Comparison of ENCODE assay signal across 8 mouse cellular contexts in the genomic region with DNA sequence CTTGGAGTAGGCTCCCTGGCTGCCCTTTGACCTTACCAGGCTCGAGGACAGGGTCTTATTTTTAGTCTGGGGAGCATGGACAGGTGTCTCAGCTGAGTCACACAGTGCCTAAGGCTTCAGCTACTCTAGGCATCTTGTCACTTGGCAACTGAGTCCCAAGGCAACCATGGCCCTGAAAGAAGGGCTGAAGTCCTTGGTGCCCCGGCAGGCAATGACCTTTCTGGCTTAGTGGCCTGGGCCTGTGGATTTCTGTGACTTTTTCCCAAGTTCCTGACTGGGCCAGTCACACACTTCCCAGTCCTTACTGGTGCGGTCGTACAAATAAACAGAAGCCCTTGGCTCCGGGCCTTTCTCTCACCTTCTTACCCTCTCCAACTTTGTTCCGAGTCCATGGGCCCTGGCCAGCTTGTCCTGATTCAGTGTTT. TPM values are rescaled to one million over a fixed set of nuclear protein-coding genes. Genes with fewer than 3 reads are reported as not detected.
DNase-seq lines count a peak whose midpoint lies in the region; ATAC-seq and TF ChIP-seq lines count a peak whose summit lies in the region.

No protein-coding gene starts in this region.

- no peaks in the 10 kb centered on the region for H3K9me3 ChIP-seq in embryonic facial prominence, embryonic 14.5 days (ENCODE audit: control insufficient read depth, low read length)

- peak overlapping the region; percentile 77; the same call in 1 of the 2 replicates for H3K9ac ChIP-seq in embryonic facial prominence, embryonic 14.5 days (ENCODE audit: low read depth, low read length)

- H3K27me3 ChIP-seq in embryonic facial prominence, embryonic 14.5 days (replicated peaks; ENCODE audit: control insufficient read depth, insufficient read depth, low read length): no peaks in the 10 kb centered on the region

- no peak for TF ChIP-seq CTCF in layer of hippocampus, adult 2 months (conservative IDR thresholded peaks at IDR 0.05)

- no peak for ATAC-seq in embryonic facial prominence, embryonic 14.5 days (ENCODE audit: low read depth)

- H3K4me3 ChIP-seq in layer of hippocampus, adult 2 months: peak overlapping the region; percentile 100
- H3K4me3 ChIP-seq in embryonic facial prominence, embryonic 14.5 days (ENCODE audit: low read depth, low read length): peak overlapping the region; percentile 70; the same call in 1 of the 2 replicates

- WGBS in embryonic facial prominence, embryonic 14.5 days: 71% methylated on average over 6 of the region's 6 CpGs

- H3K4me1 ChIP-seq in embryonic facial prominence, embryonic 14.5 days (ENCODE audit: control insufficient read depth, insufficient read depth, low read length): peaks cover 19% of the 10 kb centered on the region

- H3K4me2 ChIP-seq in embryonic facial prominence, embryonic 14.5 days (ENCODE audit: low read depth, low read length): peak overlapping the region; percentile 82

- DNase-seq in layer of hippocampus, adult 2 months (ENCODE audit: low spot score in 2 of 2): no peak
- no peak for DNase-seq in layer of hippocampus, postnatal 25 days (ENCODE audit: extremely low spot score in 1 of 2, low spot score in 1 of 2)
- no peak for DNase-seq in embryonic facial prominence, embryonic 14.5 days (ENCODE audit: low spot score)
- DNase-seq in induced T-regulatory cell, adult 2 months (ENCODE audit: low read depth): peak; percentile 22
- peak; percentile 64 for DNase-seq in lung, postnatal 25 days (ENCODE audit: low spot score)
- DNase-seq in spleen, postnatal 10 days (ENCODE audit: low spot score in 2 of 2): no peak
- no peak for DNase-seq in cerebellum, adult 8-10 months
- DNase-seq in urinary bladder, postnatal 14 days (ENCODE audit: low spot score): no peak

- H3K36me3 ChIP-seq in embryonic facial prominence, embryonic 14.5 days (ENCODE audit: control insufficient read depth, insufficient read depth, low read length): peaks cover 42% of the 10 kb centered on the region

- H3K27ac ChIP-seq in layer of hippocampus, adult 2 months: peak overlapping the region; percentile 85
- H3K27ac ChIP-seq in embryonic facial prominence, embryonic 14.5 days (replicated peaks; ENCODE audit: low read depth, low read length): no peak overlapping the region

RNA-seq across cellular contexts. Expression of a gene that starts 1.0 kb away (rescaled TPM):
- 10 to 100 TPM; 21.2 to 25.0 TPM for total RNA-seq in layer of hippocampus, adult 2 months (2021)
- 10 to 100 TPM; 22.8 to 26.1 TPM for total RNA-seq in layer of hippocampus, postnatal 25 days (2021)
- polyA plus RNA-seq in embryonic facial prominence, embryonic 14.5 days (2014; fragmentation: Nextera tagmentation; extraction: Ambion mirVana): 17.3 and 18.8 TPM in 2 replicates

RNA-seq across cellular contexts. Expression of a gene that starts 2.2 kb away (rescaled TPM):
- total RNA-seq in layer of hippocampus, adult 2 months (2021): 10 to 100 TPM; 59.5 to 68.2 TPM
- total RNA-seq in layer of hippocampus, postnatal 25 days (2021): 10 to 100 TPM; 56.8 to 59.6 TPM
- polyA plus RNA-seq in embryonic facial prominence, embryonic 14.5 days (2014; fragmentation: Nextera tagmentation; extraction: Ambion mirVana): 76.1 and 76.9 TPM in 2 replicates

RNA-seq across cellular contexts. Expression of a gene that starts 29.7 kb away (rescaled TPM):
- total RNA-seq in layer of hippocampus, adult 2 months (2021): 10 to 100 TPM; 43.0 to 43.3 TPM
- 10 to 100 TPM; 51.7 to 53.8 TPM for total RNA-seq in layer of hippocampus, postnatal 25 days (2021)
- 49.7 and 57.8 TPM in 2 replicates for polyA plus RNA-seq in embryonic facial prominence, embryonic 14.5 days (2014; fragmentation: Nextera tagmentation; extraction: Ambion mirVana)

RNA-seq across cellular contexts. Expression of a gene that starts 47.9 kb away (rescaled TPM):
- 1 to 10 TPM; 6.6 to 8.5 TPM for total RNA-seq in layer of hippocampus, adult 2 months (2021)
- total RNA-seq in layer of hippocampus, postnatal 25 days (2021): 1 to 10 TPM; 5.0 to 6.2 TPM
- 12.1 and 16.4 TPM in 2 replicates for polyA plus RNA-seq in embryonic facial prominence, embryonic 14.5 days (2014; fragmentation: Nextera tagmentation; extraction: Ambion mirVana)

RNA-seq across cellular contexts. Expression of a gene that starts 48.1 kb away (rescaled TPM):
- total RNA-seq in layer of hippocampus, adult 2 months (2021): 10 to 100 TPM; 32.3 to 34.3 TPM
- total RNA-seq in layer of hippocampus, postnatal 25 days (2021): 10 to 100 TPM; 29.1 to 30.6 TPM
- polyA plus RNA-seq in embryonic facial prominence, embryonic 14.5 days (2014; fragmentation: Nextera tagmentation; extraction: Ambion mirVana): 7.2 and 8.7 TPM in 2 replicates

Comparison
In these comparisons a context has a peak if more than half of its experiments do, and no peak if none do; other contexts are left out.
1. DNase-seq: peak in induced T-regulatory cell, adult 2 months (single experiment) and lung, postnatal 25 days (single experiment); none in layer of hippocampus, adult 2 months (0 of 2), layer of hippocampus, postnatal 25 days (0 of 2), embryonic facial prominence, embryonic 14.5 days (single experiment), spleen, postnatal 10 days (0 of 2), cerebellum, adult 8-10 months (single experiment) and urinary bladder, postnatal 14 days (single experiment).